Mouse (Mus musculus) liver, postnatal 0 days (tissue): ENCODE measurements at regions not wholly inside any gene's neighbourhood (a gene's known extent, or its start where the extent isn't known, plus 50 kb on each side); places are given as distances from the start of the nearest gene placed in this dataset.

ENCODE experiments used
- ATAC-seq: fragments of 200-750 bp; cut with Nextera tagmentation; 2 replicates; pipeline ENCODE4 v1.8.0; 2017; ENCODE audit warnings: mild to moderate bottlenecking, moderate library complexity
- DNase-seq: peaks from one replicate; pipeline ENCODE4 v3.0.0-alpha.2; 2016
- H3K27ac ChIP-seq: fragments of 300-500 bp; sonication (generic); 2 replicates; pipeline ENCODE4 v1.5.1; 2014; ENCODE audit warnings: antibody characterized with exemption, moderate library complexity, mild to moderate bottlenecking, low read depth
- H3K27me3 ChIP-seq: fragments of 300-500 bp; sonication (generic); 2 replicates; pipeline ENCODE4 v1.6.1; 2014; ENCODE audit warnings: low read length, control low read depth, mixed read lengths; ENCODE audit not compliant: insufficient read depth
- H3K36me3 ChIP-seq: fragments of 300-500 bp; sonication (generic); replicated peaks from 2 replicates; pipeline ENCODE4 v1.6.1; 2014; ENCODE audit warnings: mild to moderate bottlenecking, control low read depth, low read length, moderate library complexity, mixed read lengths; ENCODE audit not compliant: insufficient read depth
- H3K4me1 ChIP-seq: fragments of 300-500 bp; sonication (generic); 2 replicates; pipeline ENCODE4 v1.6.1; 2014; ENCODE audit warnings: antibody characterized with exemption, mild to moderate bottlenecking, control low read depth; ENCODE audit not compliant: insufficient read depth
- H3K4me2 ChIP-seq: fragments of 300-500 bp; sonication (generic); 2 replicates; pipeline ENCODE4 v1.6.1; 2014; ENCODE audit warnings: low read depth, mild to moderate bottlenecking, low read length, moderate library complexity, mixed read lengths
- H3K4me3 ChIP-seq: fragments of 300-500 bp; sonication (generic); 2 replicates; pipeline ENCODE4 v1.5.1; 2014; ENCODE audit warnings: low read depth, low read length
- H3K9ac ChIP-seq: fragments of 300-500 bp; sonication (generic); replicated peaks from 2 replicates; pipeline ENCODE4 v1.6.1; 2014; ENCODE audit warnings: mild to moderate bottlenecking, moderate library complexity
- H3K9me3 ChIP-seq: fragments of 300-500 bp; sonication (generic); 2 replicates; pipeline ENCODE4 v1.6.1; 2016; ENCODE audit warnings: mild to moderate bottlenecking, control low read depth, low read length, mixed read lengths
- CTCF ChIP-seq: sonication (generic); IDR thresholded peaks from 2 replicates; pipeline ENCODE4 v1.5.1; 2016; ENCODE audit warnings: antibody characterized with exemption, low read depth
- EP300 ChIP-seq: IDR thresholded peaks from 2 replicates; pipeline ENCODE4 v1.6.1; 2016; ENCODE audit warnings: antibody characterized with exemption, low read depth, mild to moderate bottlenecking
- WGBS: fragments of 180-500 bp; shearing (Covaris S2); extraction: QIAGEN DNeasy Blood & Tissue Kit; methylation state at CpG from one replicate; pipeline ENCODE4 v1.1.7; 2014; ENCODE audit not compliant: insufficient replicate concordance; 5-methylcytosine and 5-hydroxymethylcytosine counted together

GRCm38 (mm10) chr12:9295211-9295610 is 265.4 kb downstream of the Ttc32 start:
- H3K9ac ChIP-seq = no peak overlapping the region
- no peaks in the 10 kb centered on the region for H3K4me1 ChIP-seq
- H3K27me3 ChIP-seq = no peaks in the 10 kb centered on the region
- no peak overlapping the region for H3K4me2 ChIP-seq
- H3K27ac ChIP-seq = no peak overlapping the region
- ATAC-seq (no peak), DNase-seq (no peak)
- TF ChIP-seq EP300 (no peak), CTCF (no peak)
- H3K9me3 ChIP-seq = no peaks in the 10 kb centered on the region
- 69% methylated on average over 3 of the region's 3 CpGs for WGBS
- no peak overlapping the region for H3K4me3 ChIP-seq
- no peaks in the 10 kb centered on the region for H3K36me3 ChIP-seq

GRCm38 (mm10) chr12:9298848-9299655 is 269.3 kb downstream of the Ttc32 start:
- H3K36me3 ChIP-seq = no peaks in the 10 kb centered on the region
- no peak overlapping the region for H3K27ac ChIP-seq
- no peak overlapping the region for H3K4me3 ChIP-seq
- no peak overlapping the region for H3K9ac ChIP-seq
- no peak for TF ChIP-seq EP300
- no peak for TF ChIP-seq CTCF
- DNase-seq (no peak), ATAC-seq (no peak)
- no peak overlapping the region for H3K4me2 ChIP-seq
- no peaks in the 10 kb centered on the region for H3K9me3 ChIP-seq
- no peaks in the 10 kb centered on the region for H3K4me1 ChIP-seq
- no peaks in the 10 kb centered on the region for H3K27me3 ChIP-seq
- 62% methylated on average over 5 of the region's 5 CpGs for WGBS

DNA sequence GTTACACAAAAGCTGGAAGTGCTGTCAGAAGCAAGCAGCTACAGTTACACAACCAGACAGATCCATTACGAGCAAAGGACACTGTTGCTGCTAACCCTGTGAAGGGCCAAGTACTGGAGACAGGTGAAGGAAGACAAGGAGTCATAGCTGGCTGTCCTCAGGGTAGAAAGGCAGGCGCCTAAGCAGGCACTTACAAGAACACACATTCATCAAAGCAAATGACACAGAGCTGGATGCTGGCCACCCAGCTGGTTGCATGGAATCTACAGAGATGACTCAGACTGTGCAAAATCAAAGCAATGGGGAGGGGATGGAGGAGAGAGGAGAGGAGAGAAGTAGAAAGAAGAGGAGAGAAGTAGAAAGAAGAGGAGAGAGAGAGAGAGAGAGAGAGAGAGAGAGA is 265.8 kb upstream of the Osr1 start:
- ATAC-seq = no peak
- 53% methylated on average over 2 of the region's 2 CpGs for WGBS
- H3K4me1 ChIP-seq = no peaks in the 10 kb centered on the region

GRCm38 (mm10) chr12:9337891-9338672 is 231.8 kb upstream of the Osr1 start:
- 63% methylated on average over 5 of the region's 5 CpGs for WGBS
- H3K27ac ChIP-seq = no peak overlapping the region
- H3K4me2 ChIP-seq = no peak overlapping the region
- no peaks in the 10 kb centered on the region for H3K36me3 ChIP-seq
- H3K4me1 ChIP-seq = no peaks in the 10 kb centered on the region
- H3K27me3 ChIP-seq = no peaks in the 10 kb centered on the region
- DNase-seq = no peak
- H3K9me3 ChIP-seq = no peaks in the 10 kb centered on the region
- no peak for ATAC-seq
- no peak for TF ChIP-seq EP300
- H3K9ac ChIP-seq = no peak overlapping the region
- H3K4me3 ChIP-seq = no peak overlapping the region

More for the DNA sequence above, 265.8 kb upstream of the Osr1 start:
- no peaks in the 10 kb centered on the region for H3K36me3 ChIP-seq
- no peaks in the 10 kb centered on the region for H3K9me3 ChIP-seq
- no peak overlapping the region for H3K27ac ChIP-seq
- TF ChIP-seq CTCF (no peak), EP300 (no peak)
- H3K9ac ChIP-seq = no peak overlapping the region
- no peaks in the 10 kb centered on the region for H3K27me3 ChIP-seq
- no peak for DNase-seq
- H3K4me2 ChIP-seq = no peak overlapping the region
- no peak overlapping the region for H3K4me3 ChIP-seq

GRCm38 (mm10) chr12:9338801-9339231 is 231.1 kb upstream of the Osr1 start:
- Histone ChIP-seq H3K27ac (no peak overlapping the region), H3K4me3 (no peak overlapping the region), H3K9ac (no peak overlapping the region), H3K9me3 (no peaks in the 10 kb centered on the region), H3K4me1 (no peaks in the 10 kb centered on the region), H3K4me2 (no peak overlapping the region), H3K36me3 (no peaks in the 10 kb centered on the region), H3K27me3 (no peaks in the 10 kb centered on the region)
- DNase-seq (no peak), ATAC-seq (no peak)
- no peak for TF ChIP-seq EP300
- no peak for TF ChIP-seq CTCF
- WGBS = 59% methylated on average over 7 of the region's 7 CpGs

GRCm38 (mm10) chr12:9340769-9341168 is 229.1 kb upstream of the Osr1 start:
- DNase-seq = no peak

More at GRCm38 (mm10) chr12:9340769-9341168, 229.1 kb upstream of the Osr1 start:
- Histone ChIP-seq H3K9ac (no peak overlapping the region), H3K36me3 (no peaks in the 10 kb centered on the region), H3K4me3 (no peak overlapping the region), H3K9me3 (no peaks in the 10 kb centered on the region), H3K27ac (no peak overlapping the region), H3K27me3 (no peaks in the 10 kb centered on the region), H3K4me2 (no peak overlapping the region), H3K4me1 (no peaks in the 10 kb centered on the region)
- no peak for TF ChIP-seq EP300
- TF ChIP-seq CTCF = no peak
- ATAC-seq = no peak
